Mouse (Mus musculus): ENCODE measurements around the gene Dpp6.

The Dpp6 gene

DNA sequence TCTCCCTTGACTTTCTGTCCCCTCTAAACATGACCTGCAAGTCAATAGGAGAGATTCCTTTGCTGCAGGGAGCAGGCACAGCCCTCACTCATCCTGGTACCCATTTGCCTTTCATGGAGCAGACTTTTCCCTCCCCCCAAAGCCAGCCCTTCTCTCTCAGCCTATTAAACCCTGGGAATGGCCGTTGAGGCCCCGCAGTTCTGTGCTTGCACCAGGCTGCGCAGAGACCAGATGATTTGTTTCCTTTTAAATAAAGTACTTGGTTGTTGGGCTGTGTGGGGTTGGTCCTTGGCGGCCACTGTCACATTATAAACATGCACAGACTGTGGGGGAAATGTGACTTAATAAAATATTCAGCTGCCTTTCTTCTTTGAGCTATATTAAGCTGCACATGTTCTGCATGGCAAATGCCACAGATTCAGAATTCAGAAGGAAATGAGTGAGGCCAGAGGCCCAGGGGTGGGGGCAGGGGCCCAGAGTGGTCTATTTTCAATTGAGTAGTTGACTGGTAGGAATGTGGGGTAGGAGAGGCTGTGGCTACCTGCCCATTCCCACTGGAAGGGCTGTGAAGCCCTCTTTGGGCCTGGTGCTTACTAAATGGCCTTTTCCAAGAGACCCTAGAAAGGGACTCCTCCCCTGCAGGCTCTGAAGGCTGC is 489.6 kb downstream of the Dpp6 start:
- DNase-seq: peak; percentile 12

DNA sequence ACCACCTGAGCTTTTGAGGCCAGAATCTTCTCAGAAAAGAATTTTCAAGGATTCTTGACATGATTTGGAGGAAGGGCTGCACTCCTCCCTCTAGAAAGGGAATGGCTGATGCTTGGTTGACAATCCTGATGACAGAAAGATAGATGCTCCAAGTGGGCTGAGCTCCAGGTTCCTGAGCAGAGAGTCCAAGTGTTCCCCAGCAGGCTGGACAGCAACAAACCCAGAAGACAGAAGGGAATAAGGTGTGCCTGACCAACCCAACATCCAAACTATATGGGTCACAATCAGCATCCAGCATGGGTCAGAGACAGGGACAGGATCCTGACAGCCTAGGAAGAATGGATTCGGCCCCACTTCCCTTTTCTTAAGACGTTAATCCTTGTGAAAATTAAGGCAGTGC is 493.2 kb downstream of the Dpp6 start:
- DNase-seq: no peak

DNA sequence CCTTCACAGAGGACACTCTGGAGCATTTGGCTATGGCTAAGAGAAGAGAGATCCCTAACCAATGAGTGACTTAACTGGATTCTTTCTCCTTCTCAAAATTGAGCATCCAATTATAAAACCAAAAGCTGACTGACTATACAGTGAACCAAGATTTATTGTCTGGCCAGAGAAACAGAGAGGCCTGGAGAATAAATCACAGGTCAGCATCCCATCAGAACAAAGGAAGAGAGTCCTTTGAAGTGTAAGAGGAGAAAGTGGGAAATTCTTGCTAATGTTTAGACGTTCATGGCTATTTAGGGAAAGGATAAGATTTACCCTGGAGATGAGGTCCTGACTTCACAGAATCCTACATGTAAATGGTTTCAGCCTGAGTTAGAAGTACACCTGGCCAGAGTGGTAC is 499.7 kb downstream of the Dpp6 start:
- DNase-seq: no peak

DNA sequence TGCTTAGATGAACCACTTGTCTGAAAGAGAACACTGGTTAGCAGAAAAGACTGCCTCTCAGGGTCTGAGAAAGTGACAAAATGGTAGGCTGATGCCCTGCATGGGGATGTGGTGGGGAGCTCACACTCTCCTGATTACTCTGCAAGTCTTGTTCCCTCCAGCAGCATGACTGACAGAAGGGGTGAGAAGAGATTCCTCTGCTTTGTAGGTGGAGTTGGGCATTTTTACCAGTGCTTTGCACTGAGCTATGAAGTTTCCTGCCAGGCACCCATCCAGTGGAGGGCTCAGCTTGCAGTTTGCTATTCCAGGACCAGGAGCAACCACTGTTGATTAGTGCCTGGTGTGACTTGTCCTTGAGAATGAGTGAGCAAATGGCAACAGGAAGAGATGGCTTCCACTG is 500.3 kb downstream of the Dpp6 start:
- DNase-seq: no peak

DNA sequence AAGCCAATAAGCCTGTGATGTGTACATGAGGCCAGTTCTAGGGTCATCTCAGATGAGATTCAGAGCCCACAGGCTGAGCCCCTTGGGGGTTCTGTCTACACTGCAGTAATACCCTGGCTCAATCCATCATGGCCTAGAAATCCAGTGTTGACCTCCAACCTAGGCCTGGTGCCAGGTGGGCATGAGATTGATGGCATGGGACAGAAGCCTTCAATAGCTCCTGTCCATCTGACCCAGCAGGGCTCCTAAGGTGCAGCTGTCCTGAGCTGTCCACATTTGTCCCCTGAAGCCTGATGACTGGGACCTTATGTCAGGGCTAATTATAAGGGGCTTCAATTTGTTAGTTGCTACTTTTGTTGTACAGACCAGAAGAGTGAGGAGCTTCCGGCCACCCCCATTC is 500.8 kb downstream of the Dpp6 start:
- DNase-seq: no peak

DNA sequence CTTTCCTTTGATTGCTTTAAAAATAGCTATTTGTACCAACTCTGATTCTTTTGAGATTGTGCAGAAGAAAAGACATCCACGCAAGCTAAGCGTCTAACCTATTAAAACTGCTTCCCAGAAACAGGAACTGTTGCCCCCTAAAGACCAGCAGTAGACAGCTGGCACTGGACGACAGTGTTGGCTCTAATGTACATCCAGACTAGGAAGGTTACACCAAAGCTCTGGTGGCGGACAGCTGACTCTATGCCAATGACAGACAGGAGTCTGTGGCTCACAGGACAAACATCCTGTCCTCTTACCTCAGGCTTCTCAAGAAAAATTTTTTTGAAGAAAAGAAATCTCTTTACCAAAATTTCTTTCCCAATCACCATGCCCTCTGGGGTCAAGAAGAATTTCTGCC is 502.7 kb downstream of the Dpp6 start:
- no peak for DNase-seq

DNA sequence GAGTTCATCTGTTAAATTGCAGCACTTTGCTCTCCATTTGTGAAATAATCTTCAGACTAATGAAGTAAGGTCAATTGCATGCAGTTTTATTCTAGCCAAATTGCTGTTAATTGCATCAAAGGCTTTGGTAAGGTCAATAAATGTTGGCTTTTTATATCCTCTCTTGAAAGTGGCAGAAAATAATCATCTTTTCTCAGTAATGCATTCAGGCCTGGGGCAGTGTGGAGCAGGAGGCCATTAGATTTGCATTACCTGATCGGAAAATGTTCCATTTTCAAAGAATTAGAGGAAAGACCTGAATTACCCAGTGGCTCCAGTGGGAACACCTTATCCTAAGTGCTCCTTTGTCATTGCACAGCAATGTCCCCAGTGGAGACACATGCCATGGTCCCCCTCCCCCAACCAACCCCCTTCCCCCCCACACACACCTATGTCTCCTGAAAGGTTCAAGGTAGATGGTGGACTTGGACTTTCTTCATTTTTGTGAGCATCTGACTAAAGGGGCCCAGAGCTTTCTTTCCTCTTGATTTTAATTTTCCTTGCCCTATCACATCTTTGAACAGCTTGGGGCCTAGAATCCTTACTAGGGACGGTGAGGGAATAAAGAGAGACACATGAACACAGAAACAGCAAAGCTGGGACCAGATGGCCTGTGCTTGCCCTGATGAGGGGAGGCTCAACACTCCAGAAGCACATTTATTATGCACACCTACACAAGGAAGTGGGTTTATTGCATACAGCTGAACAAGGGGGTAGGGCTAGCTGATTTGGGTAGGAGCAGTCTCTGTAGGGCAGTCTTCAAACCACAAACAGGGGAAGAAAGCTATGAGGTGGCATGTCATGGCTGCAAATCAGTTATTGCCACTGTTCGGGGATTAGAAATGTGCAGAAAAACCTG is 506.1 kb downstream of the Dpp6 start:
- no peak for DNase-seq

DNA sequence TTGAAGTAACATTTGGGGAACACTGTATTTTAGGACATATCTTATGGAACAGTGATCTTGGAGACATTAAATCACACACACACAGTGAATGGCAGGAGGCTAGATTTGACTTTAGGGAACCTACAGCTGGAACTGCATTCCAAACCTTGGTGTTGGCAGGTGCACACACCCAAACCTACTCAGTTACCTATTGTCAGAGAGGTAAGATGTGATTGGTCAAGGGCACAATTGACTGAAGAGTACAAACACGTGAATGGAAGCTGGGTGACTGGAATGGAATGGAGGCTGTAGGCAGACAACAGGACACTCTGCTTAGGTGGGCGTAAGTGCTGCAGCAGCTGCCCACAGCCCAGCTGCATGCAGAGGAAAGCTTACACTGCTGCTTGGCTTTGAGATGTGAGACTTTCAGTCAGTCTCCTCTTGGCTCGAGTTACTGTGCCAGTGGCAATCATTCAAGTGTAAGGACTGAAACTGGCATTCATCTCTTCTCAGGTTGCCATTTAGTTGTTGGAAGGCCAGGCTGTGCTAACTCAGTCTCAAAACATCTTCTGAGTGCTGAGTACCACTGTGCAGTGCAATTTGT is 507.4 kb downstream of the Dpp6 start:
- DNase-seq: no peak

DNA sequence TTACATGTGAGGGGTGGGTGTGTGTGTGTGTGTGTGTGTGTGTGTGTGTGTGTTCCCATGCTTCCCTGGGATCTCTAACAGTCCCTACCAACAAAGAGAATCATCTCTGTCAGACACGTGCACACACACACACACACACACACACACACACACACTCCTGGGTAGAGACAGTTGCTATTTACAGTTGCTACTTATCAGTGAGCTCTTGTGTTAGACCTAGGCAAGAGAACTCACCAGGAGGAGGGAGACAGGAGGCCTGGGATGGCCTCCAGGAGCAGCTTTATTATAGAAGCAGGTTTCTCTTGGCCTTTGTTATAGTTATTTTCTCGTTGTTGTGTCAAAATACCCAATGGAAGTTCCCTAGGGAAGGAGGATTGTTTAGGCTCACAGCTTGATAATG is 519.7 kb downstream of the Dpp6 start:
- no peak for DNase-seq

DNA sequence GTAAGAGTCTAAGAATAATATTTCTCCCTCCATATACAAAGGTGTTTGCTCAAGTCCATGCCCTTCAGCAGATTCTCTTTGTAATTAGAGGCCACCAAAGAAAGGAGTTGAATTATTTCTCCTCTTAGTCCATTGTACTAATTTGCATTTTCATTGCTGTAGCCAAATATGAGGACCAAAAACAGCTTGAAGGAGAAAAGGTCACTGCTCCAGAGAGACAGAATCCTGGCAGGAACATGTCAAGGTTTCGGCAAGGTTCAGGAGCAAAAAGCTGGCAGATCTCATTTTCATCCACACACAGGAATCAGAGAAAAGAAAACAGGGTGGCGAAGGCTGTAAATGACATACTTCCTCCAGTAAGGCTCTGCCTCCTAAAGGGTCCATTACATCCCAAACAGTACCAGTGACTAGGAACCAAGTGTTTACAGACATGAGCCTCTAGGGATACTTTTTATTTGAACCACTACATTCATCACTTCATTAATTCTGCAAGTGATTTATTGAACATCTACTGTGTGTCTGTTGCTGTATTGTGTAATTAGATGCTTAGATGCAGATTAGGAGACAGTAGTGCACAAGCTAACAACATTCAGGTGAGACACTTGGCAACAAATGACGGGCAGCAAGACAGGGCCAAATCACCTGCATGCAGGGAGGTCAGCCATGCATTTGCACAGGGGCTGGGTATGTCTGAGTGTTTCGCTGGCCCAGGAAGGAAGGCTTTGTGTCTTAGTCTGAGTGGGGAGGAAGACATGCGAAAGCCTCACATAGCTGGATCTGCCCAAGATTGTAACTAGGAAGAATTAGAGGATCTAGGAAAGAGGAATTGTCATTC is 522.4 kb downstream of the Dpp6 start:
- DNase-seq: no peak

DNA sequence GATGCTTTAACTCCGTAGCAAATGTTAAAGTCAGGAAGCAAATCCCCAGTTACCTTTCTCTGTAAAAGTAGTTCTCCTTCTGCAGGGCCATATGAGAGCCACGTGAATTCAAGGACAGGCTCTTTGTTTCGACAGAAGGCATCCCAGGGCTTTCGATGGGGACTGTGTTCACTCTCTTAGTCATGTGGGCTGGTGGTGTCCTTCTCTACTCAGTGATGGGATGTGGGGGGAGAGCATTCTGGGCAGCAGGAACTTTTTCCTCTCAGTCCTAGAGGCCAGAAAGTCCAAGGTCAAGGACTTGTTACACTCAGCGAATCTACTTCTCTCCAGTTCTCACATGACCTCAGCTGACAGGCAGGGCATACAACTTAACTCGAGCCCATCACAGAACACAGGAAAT is 525.3 kb downstream of the Dpp6 start:
- no peak for DNase-seq

DNA sequence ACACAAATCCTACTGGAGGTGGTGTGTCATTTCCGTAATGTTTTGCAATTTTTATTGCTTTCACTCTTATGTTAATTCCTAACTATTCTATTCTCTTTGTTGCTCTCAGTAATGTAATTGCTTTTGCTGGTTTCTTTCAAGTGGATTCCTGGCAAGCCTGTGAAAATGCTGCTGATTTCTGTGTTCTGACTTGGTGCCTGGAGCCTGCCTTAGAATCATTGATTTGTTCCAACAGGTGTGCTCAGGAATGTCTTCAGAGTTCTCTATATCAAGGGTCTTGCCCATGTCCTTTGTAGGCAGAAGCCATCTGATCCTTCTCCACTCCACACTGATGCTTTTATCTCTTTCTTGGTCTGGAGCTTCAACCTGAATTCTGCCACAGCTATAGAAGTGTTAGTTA is 526.6 kb downstream of the Dpp6 start:
- DNase-seq: no peak

DNA sequence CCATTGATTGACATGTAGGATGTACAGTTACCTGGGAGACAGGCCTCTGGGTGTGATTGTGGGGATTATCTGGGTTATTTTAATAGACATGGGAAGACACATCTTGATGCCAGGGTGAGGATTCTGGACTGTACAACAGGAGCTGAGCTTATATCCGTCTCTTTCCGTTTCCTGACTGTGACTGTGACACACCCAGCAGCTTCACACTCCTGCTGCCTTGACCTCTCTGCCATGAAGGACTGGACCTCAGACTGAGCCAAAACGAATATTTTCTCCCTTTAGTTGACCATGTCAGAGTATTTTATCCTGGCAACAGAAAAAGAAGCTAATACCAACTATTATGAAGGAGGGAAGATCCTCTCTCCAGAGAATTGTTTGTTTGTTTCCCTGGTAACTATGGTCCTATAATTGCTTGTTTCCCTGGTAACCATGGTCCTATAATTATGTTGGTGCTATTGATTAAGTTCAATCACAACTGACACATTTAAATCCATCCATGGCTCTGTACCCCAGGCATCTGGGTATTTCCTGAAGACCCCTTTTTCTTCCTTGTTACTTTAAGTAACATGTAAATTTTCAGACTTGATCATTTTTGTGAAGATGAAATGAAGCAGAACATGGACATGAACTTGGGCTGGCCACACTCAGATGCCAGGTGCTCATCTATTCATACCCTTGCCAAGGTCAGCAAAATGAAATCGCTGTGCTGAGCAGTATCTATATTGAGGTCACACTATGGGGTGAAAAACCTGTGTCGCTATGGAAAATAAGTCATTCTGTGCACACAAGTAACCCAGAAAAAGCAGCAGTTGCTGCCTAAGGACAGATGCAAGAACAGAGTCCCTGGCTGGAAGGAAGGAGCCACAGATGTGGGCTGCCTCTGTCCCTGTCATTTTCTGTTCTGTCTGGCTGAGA is 531.4 kb downstream of the Dpp6 start:
- no peak for DNase-seq

DNA sequence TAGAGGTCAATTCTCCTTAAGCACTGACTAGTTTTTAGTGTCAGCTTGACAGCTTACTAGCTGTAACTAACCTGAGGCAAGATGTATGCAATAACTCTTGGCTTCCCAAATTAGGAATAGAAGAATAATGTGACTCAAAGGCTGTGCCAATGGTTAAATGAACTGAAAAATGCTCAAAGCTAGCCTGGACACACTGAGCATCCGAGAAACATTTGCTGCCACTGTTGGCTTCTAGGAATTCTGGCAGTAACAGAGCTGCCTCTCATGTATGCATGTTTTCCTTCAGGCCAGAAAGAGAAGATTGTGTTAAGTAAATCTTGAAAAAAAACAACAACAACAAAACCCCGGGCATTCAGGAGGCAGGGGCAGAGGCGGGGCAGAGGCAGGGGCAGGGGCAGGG is 540.6 kb downstream of the Dpp6 start:
- DNase-seq: no peak

DNA sequence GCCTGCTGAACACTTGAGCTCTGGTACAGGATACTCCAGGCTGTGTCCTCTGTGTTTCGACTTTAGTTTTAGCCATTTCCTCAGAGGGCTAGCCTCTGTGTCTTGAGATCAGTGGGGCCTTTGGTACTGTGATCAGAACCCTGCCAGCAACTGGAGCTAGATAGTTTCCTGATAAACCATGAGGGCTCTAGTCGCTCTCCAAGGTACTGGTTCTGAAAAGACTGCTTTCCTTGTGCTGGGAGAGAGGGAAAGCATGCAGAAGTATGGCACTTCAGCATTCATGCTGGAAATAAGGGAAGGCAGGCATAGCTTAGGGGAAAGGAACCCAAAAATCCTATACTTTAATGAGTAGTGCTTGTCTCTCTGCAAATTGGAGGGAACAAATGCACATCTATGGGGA is 548.9 kb downstream of the Dpp6 start:
- peak; percentile 48 for DNase-seq

DNA sequence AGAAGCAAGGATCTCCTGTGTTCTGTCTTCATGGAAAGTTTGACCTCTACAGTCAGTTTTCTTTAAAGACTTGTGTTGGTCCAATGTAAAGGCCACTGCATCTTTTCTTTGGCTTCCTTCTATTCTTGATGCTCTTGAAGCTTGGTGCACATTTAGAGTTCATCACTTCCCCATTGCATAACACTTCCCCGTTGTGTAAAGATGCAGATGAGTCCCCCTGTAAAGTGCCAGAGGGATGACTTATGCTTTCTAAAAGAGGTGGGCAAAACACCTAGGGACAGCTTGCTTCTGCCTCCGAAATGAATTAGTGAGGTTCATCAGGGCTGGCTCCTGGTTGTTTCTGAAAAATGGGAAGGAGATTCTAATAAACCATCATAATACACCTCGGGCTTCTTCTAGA is 553.8 kb downstream of the Dpp6 start:
- no peak for DNase-seq

DNA sequence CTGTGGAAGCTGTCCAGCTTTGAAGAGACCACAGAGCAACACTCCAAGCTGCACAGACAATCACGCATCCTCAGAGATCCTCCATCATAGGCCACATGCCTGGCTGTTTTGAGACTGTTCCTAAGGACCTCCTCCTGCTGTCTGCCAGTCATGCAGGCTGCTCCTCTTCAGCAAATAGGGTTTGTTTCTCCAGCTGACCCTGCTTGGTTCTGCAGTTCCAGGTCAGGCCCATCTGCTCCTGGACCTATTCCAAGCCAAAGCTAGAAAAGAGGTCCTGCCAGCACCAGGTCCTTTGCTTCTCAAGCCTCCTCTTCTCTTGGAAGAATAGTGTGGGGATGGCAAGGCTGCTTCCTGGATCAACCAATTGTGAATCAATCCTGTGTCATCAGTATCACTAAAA is 556.9 kb downstream of the Dpp6 start:
- no peak for DNase-seq

DNA sequence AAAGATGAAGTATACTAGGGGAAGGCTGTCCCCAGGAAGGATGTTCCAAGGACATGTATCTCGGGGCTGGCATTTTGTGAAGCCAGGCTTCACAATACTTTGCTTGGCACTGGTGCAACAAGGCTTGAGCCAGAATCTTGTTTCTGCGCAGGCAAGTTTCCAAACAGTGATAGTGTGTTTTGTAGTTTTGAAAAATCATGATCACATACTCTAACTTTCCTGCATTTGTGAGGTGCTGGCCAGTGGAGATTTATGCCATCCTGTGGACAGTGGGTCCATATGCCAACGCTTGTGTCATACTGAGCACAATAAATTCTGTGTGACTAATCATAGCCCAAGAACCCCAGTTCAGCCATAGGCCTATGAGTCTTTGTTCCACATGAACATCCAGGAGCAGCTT is 558.8 kb downstream of the Dpp6 start:
- DNase-seq: no peak

DNA sequence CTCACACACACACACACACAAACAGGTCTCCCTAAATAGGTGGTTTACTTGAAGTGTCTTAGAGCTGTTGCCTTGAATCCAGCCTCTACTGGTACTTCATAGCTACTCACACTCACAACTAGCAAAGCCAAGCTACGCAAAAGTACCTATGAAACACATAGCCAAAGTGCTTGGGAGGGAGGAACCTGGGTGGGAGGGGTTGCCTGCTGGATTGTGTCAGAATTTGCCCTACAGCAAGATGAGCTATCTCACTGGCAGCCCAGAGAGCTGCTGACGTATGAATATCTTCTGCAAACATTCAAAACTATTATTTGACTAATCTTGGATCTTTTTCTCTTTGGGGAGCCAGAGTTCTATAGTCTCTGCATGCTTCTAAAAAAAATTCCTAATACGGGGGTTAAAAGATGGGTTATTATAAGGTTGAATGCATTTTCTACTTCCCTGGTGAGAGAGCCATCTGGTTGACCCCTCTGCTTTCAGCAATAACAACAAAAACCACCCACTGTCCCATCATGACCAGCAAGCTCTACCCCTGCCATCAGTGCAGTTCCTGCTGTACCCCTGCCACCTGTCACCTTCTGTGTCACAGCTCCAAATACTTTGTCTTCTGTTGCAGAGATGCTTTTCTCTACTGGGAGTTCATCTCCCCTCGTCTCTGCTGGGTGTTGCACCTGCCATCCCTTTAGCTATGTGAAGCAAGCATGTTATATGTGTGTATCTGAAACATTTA is 563.8 kb downstream of the Dpp6 start:
- no peak for DNase-seq

DNA sequence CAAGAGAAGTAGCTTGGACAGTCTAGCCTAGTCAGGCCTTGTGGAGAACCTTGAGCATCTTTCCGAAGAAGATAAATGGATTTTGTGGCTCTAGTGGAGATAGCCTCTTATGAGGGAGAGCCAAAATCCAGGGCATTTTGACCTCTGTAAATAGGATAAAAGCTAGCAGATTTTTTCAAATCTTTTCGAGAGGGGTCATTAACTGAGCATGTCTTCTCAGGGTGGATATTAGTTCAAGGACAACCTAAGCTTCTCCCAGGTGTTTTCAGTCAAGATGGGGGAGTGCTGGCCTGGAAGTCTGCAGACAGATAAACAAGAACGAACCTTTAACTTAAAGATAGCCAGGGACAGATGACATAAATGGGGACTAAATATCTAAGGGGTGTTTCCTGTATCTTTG is 581.4 kb downstream of the Dpp6 start:
- DNase-seq: no peak

DNA sequence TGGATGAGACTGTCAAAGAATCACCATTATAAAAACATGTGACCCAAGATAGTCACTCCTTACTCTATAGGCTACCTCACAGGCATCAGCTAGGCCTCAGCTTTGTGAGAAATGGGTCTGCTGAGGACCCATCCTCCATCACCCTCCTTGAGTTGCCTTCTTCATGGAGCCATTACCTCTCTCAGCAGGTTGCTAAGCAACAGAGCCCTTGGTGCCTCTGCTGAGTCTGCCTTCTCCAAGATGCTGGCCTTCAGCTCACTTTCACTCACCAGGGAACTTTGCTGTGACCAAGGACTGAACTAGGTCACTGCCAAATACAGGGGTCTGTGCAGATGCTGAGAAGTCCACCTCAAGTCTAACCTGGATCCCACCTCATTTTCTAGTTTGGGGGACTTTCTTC is 582.1 kb downstream of the Dpp6 start:
- no peak for DNase-seq

DNA sequence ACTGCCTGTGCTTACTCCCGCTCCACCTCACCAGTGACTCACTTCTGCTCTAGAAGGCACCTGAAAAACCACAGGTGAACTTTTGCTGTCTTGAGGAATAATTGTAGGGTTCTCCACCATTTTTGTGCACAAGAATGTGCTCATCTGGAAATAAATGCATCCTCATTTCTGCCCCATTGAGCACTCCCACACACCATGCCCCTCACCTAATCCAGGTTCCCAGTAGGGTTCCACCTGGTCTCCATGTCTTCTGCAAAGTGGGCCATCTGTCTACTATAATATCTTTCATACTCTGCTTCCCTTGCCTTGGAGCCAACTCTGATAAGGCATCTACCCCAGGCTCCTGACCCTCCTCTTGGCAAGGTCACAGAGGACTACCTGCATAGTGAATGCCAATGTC is 585.6 kb downstream of the Dpp6 start:
- no peak for DNase-seq

All from embryo, embryonic 11 days (tissue).